In genomic region chr5:120526311-120526710, GRCm38 (mm10) we compare ENCODE assay signal across 37 mouse cellular contexts. TPM values are rescaled to one million over a fixed set of nuclear protein-coding genes. Genes with fewer than 3 reads are reported as not detected.
DNase-seq lines count a peak whose midpoint lies in the region; ATAC-seq and TF ChIP-seq lines count a peak whose summit lies in the region.
"Had no signal": no experiment of that assay in that cellular context is flagged by ENCODE, and none has a peak within 500 bp of the region (broad histone marks: within the 10 kb centered on the region; RNA-seq: fewer than 3 reads in every experiment).

No protein-coding gene starts in this region.

- TF ChIP-seq EP300 in liver, postnatal 0 days (IDR thresholded peaks at IDR 0.05; ENCODE audit: low read depth) = no peak

- H3K9ac ChIP-seq in liver, postnatal 0 days (replicated peaks) = no peak overlapping the region
- no peak overlapping the region for H3K9ac ChIP-seq in intestine, embryonic 15.5 days
- H3K9ac ChIP-seq in hindbrain, embryonic 13.5 days = no peak overlapping the region
- H3K9ac ChIP-seq: embryonic facial prominence, embryonic 12.5 days; heart, embryonic 12.5 days; hindbrain, embryonic 14.5 days; kidney, embryonic 15.5 days; limb, embryonic 12.5 days; liver, embryonic 15.5 days; lung, embryonic 15.5 days; neural tube, embryonic 12.5 days had no signal

- peaks cover 70% of the 10 kb centered on the region for H3K36me3 ChIP-seq in liver, postnatal 0 days (replicated peaks; ENCODE audit: insufficient read depth, low read length)
- H3K36me3 ChIP-seq in intestine, embryonic 15.5 days = peaks cover 4% of the 10 kb centered on the region; the same call in 1 of the 2 replicates
- peaks cover 3% of the 10 kb centered on the region; the same call in 1 of the 2 replicates for H3K36me3 ChIP-seq in hindbrain, embryonic 13.5 days
- H3K36me3 ChIP-seq: embryonic facial prominence, embryonic 12.5 days; limb, embryonic 12.5 days; neural tube, embryonic 12.5 days had no signal

- H3K9me3 ChIP-seq in liver, postnatal 0 days (ENCODE audit: low read length) = no peaks in the 10 kb centered on the region
- H3K9me3 ChIP-seq in intestine, embryonic 15.5 days = no peaks in the 10 kb centered on the region
- no peaks in the 10 kb centered on the region for H3K9me3 ChIP-seq in hindbrain, embryonic 13.5 days
- H3K9me3 ChIP-seq: embryonic facial prominence, embryonic 12.5 days; G1E; kidney, embryonic 15.5 days; limb, embryonic 12.5 days; liver, embryonic 15.5 days; lung, embryonic 15.5 days; neural tube, embryonic 12.5 days had no signal

- no peaks in the 10 kb centered on the region for H3K4me1 ChIP-seq in liver, postnatal 0 days (ENCODE audit: insufficient read depth)
- H3K4me1 ChIP-seq in intestine, embryonic 15.5 days (replicated peaks) = no peaks in the 10 kb centered on the region
- H3K4me1 ChIP-seq in hindbrain, embryonic 13.5 days (replicated peaks) = no peaks in the 10 kb centered on the region
- H3K4me1 ChIP-seq: embryonic facial prominence, embryonic 12.5 days; heart, embryonic 12.5 days; kidney, embryonic 15.5 days; limb, embryonic 12.5 days; lung, embryonic 15.5 days; neural tube, embryonic 12.5 days had no signal

- no peak for TF ChIP-seq CTCF in liver, postnatal 0 days (IDR thresholded peaks at IDR 0.05; ENCODE audit: low read depth)

- H3K27me3 ChIP-seq in liver, postnatal 0 days (ENCODE audit: insufficient read depth, low read length) = no peaks in the 10 kb centered on the region
- no peaks in the 10 kb centered on the region for H3K27me3 ChIP-seq in intestine, embryonic 15.5 days (replicated peaks)
- no peaks in the 10 kb centered on the region for H3K27me3 ChIP-seq in hindbrain, embryonic 13.5 days
- H3K27me3 ChIP-seq: embryonic facial prominence, embryonic 12.5 days; heart, embryonic 12.5 days; kidney, embryonic 15.5 days; limb, embryonic 12.5 days; liver, embryonic 15.5 days; lung, embryonic 15.5 days; neural tube, embryonic 12.5 days had no signal

- H3K27ac ChIP-seq in liver, postnatal 0 days (ENCODE audit: low read depth) = no peak overlapping the region
- H3K27ac ChIP-seq in intestine, embryonic 15.5 days = no peak overlapping the region
- H3K27ac ChIP-seq in hindbrain, embryonic 13.5 days = no peak overlapping the region
- H3K27ac ChIP-seq: embryonic facial prominence, embryonic 12.5 days; hindbrain, embryonic 14.5 days; kidney, embryonic 15.5 days; layer of hippocampus, adult 2 months; limb, embryonic 12.5 days; liver, embryonic 15.5 days; lung, embryonic 15.5 days; neural tube, embryonic 12.5 days had no signal

- peak; percentile 56 for ATAC-seq in megakaryocyte, adult 5-6 weeks (ENCODE audit: poor library complexity, severe bottlenecking)
- no peak for ATAC-seq in liver, postnatal 0 days
- no peak for ATAC-seq in intestine, embryonic 15.5 days
- ATAC-seq in hindbrain, embryonic 13.5 days (ENCODE audit: low FRiP score) = no peak
- ATAC-seq: CD4-positive, CD25-positive, alpha-beta regulatory T cell, adult 4 months; forebrain, embryonic 14.5 days; midbrain, embryonic 16.5 days had no signal

- WGBS in liver, postnatal 0 days (ENCODE audit: insufficient replicate concordance) = 69% methylated on average over 11 of the region's 11 CpGs
- WGBS in intestine, embryonic 15.5 days = 53% methylated on average over 11 of the region's 11 CpGs
- 72% methylated on average over 11 of the region's 11 CpGs for WGBS in hindbrain, embryonic 13.5 days

- no peak overlapping the region for H3K4me2 ChIP-seq in liver, postnatal 0 days (ENCODE audit: low read depth, low read length)
- H3K4me2 ChIP-seq in intestine, embryonic 15.5 days (replicated peaks) = no peak overlapping the region
- no peak overlapping the region for H3K4me2 ChIP-seq in hindbrain, embryonic 13.5 days
- H3K4me2 ChIP-seq: embryonic facial prominence, embryonic 12.5 days; heart, embryonic 12.5 days; hindbrain, embryonic 14.5 days; kidney, embryonic 15.5 days; limb, embryonic 12.5 days; liver, embryonic 15.5 days; lung, embryonic 15.5 days; midbrain, embryonic 11.5 days; neural tube, embryonic 12.5 days had no signal

- H3K4me3 ChIP-seq in liver, postnatal 0 days (ENCODE audit: low read depth, low read length) = no peak overlapping the region
- H3K4me3 ChIP-seq in intestine, embryonic 15.5 days (replicated peaks) = no peak overlapping the region
- no peak overlapping the region for H3K4me3 ChIP-seq in hindbrain, embryonic 13.5 days
- H3K4me3 ChIP-seq: embryonic facial prominence, embryonic 12.5 days; heart, embryonic 12.5 days; kidney, embryonic 15.5 days; layer of hippocampus, adult 2 months; limb, embryonic 12.5 days; liver, embryonic 15.5 days; lung, embryonic 15.5 days; myocyte; neural tube, embryonic 12.5 days had no signal

- DNase-seq in spleen, adult 12 weeks (ENCODE audit: low spot score) = peak; percentile 31
- no peak for DNase-seq in spleen, adult 18-20 months
- DNase-seq in R1 (ENCODE audit: low read depth, low spot score) = peak; percentile 42
- no peak for DNase-seq in liver, postnatal 0 days
- DNase-seq: adrenal gland, postnatal 14 days; cerebellum, adult 2 months; cerebellum, postnatal 14 days; gastrocnemius, postnatal 25 days; heart, adult 18-20 months; heart, postnatal 4 days; kidney, adult 11 months; kidney, postnatal 25 days; right cerebral cortex, postnatal 4 days; thymus, postnatal 4 days had no signal

RNA-seq across cellular contexts. Expression of gene Slc8b1, which starts 15.3 kb away (rescaled TPM):
- 31.7 and 36.8 TPM in 2 replicates for total RNA-seq in megakaryocyte, adult 5-6 weeks (2015)
- total RNA-seq in megakaryocyte, adult 5-6 weeks (2017) = 44.1 and 60.5 TPM in 2 replicates
- 15.3 and 17.1 TPM in 2 replicates for polyA plus RNA-seq in liver, postnatal 0 days (2015; fragmentation: Nextera tagmentation; extraction: Ambion mirVana)
- polyA plus RNA-seq in intestine, embryonic 15.5 days (2015; fragmentation: Nextera tagmentation; extraction: Ambion mirVana) = 6.2 and 6.6 TPM in 2 replicates
- 2.5 and 4.1 TPM in 2 replicates for polyA plus RNA-seq in hindbrain, embryonic 13.5 days (2015; fragmentation: Nextera tagmentation; extraction: Ambion mirVana)

RNA-seq across cellular contexts. Expression of gene Plbd2, which starts 22.9 kb away (rescaled TPM):
- total RNA-seq in megakaryocyte, adult 5-6 weeks (2015) = 7.8 and 10.5 TPM in 2 replicates
- total RNA-seq in megakaryocyte, adult 5-6 weeks (2017) = 7.9 and 10.2 TPM in 2 replicates
- 53.6 and 54.1 TPM in 2 replicates for polyA plus RNA-seq in liver, postnatal 0 days (2015; fragmentation: Nextera tagmentation; extraction: Ambion mirVana)
- polyA plus RNA-seq in intestine, embryonic 15.5 days (2015; fragmentation: Nextera tagmentation; extraction: Ambion mirVana) = 49.8 and 50.2 TPM in 2 replicates
- polyA plus RNA-seq in hindbrain, embryonic 13.5 days (2015; fragmentation: Nextera tagmentation; extraction: Ambion mirVana) = 31.8 and 32.3 TPM in 2 replicates

RNA-seq across cellular contexts. Expression of gene Sds, which starts 50.0 kb away (rescaled TPM):
- not detected in 2 replicates for total RNA-seq in megakaryocyte, adult 5-6 weeks (2015)
- not detected in 2 replicates for total RNA-seq in megakaryocyte, adult 5-6 weeks (2017)
- polyA plus RNA-seq in liver, postnatal 0 days (2015; fragmentation: Nextera tagmentation; extraction: Ambion mirVana) = 32.4 and 32.5 TPM in 2 replicates
- polyA plus RNA-seq in intestine, embryonic 15.5 days (2015; fragmentation: Nextera tagmentation; extraction: Ambion mirVana) = not detected in 2 replicates
- polyA plus RNA-seq in hindbrain, embryonic 13.5 days (2015; fragmentation: Nextera tagmentation; extraction: Ambion mirVana) = not detected in 2 replicates
- total RNA-seq: G1E; gastrocnemius, postnatal 25 days; heart, postnatal 4 days; left cerebral cortex, postnatal 10 days; megakaryocyte progenitor cell, adult 5-6 weeks had no signal
- polyA plus RNA-seq: brain, embryonic 14.5 days; CD4-positive, CD25-positive, alpha-beta regulatory T cell, adult 4 months; embryonic facial prominence, embryonic 12.5 days; forebrain, embryonic 14.5 days; frontal cortex, adult 2 months; G1E; heart, embryonic 12.5 days; heart, postnatal 0 days; hindbrain, embryonic 14.5 days; kidney, embryonic 15.5 days; limb, embryonic 12.5 days; lung, embryonic 15.5 days; midbrain, embryonic 11.5 days; midbrain, embryonic 16.5 days; myocyte; neural tube, embryonic 12.5 days had no signal

RNA-seq across cellular contexts. Expression of gene Sdsl, which starts 53.7 kb away (rescaled TPM):
- 0.49 TPM in 1 of 2 replicates, not detected in the other for total RNA-seq in megakaryocyte, adult 5-6 weeks (2015)
- total RNA-seq in megakaryocyte, adult 5-6 weeks (2017) = 0.55 and 0.61 TPM in 2 replicates
- polyA plus RNA-seq in liver, postnatal 0 days (2015; fragmentation: Nextera tagmentation; extraction: Ambion mirVana) = 21.0 and 24.5 TPM in 2 replicates
- 14.0 and 18.0 TPM in 2 replicates for polyA plus RNA-seq in intestine, embryonic 15.5 days (2015; fragmentation: Nextera tagmentation; extraction: Ambion mirVana)
- 6.4 and 6.7 TPM in 2 replicates for polyA plus RNA-seq in hindbrain, embryonic 13.5 days (2015; fragmentation: Nextera tagmentation; extraction: Ambion mirVana)
- polyA plus RNA-seq: CD4-positive, CD25-positive, alpha-beta regulatory T cell, adult 4 months had no signal

Comparison
In these comparisons a context has a peak if more than half of its experiments do, and no peak if none do; other contexts are left out.
1. DNase-seq: peak in spleen, adult 12 weeks (single experiment) and R1 (single experiment); none in spleen, adult 18-20 months (0 of 2) and liver, postnatal 0 days (single experiment).
2. RNA of gene Sds, which starts 50.0 kb away (polyA plus RNA-seq): 32.4 to 32.5 TPM in liver, postnatal 0 days; not detected in intestine, embryonic 15.5 days and not detected in hindbrain, embryonic 13.5 days; every median in the first group is over 10 times any median in the second.